Mouse (Mus musculus): ENCODE data around the gene Fam129a. TPM values are rescaled to one million over a fixed set of nuclear protein-coding genes. Genes with fewer than 3 reads are reported as not detected.

Gene Fam129a
- total RNA-seq (2022) = 10 to 100 TPM in 1 of 4 experiments, 1 to 10 TPM in 3; 5.7 to 11.8 (median 7.9) TPM

- DNase-seq (ENCODE audit: low spot score in 2 of 2) = peak; percentile 31 to 61
These were observed at the start of gene Fam129a for GRCm38 (mm10) chr1:151570981-151571837. TSS of gene Fam129a (plus strand) at chr1:151571186.

- no peak for DNase-seq (ENCODE audit: low spot score in 2 of 2)
These were observed 44.3 kb upstream of the Fam129a start for GRCm38 (mm10) chr1:151526701-151527100.

GRCm38 (mm10) chr1:151543796-151544477 lies 27.0 kb upstream of the Fam129a start:
- DNase-seq (ENCODE audit: low spot score in 2 of 2) = no peak

- DNase-seq (ENCODE audit: low spot score in 2 of 2) = no peak
These were observed 26.4 kb upstream of the Fam129a start for GRCm38 (mm10) chr1:151544581-151544980.

GRCm38 (mm10) chr1:151545571-151545970 lies 25.4 kb upstream of the Fam129a start:
- DNase-seq (ENCODE audit: low spot score in 2 of 2) = no peak

GRCm38 (mm10) chr1:151548896-151549610 lies 21.9 kb upstream of the Fam129a start:
- DNase-seq (ENCODE audit: low spot score in 2 of 2) = no peak

- DNase-seq (ENCODE audit: low spot score in 2 of 2) = no peak
These were observed 21.2 kb upstream of the Fam129a start for GRCm38 (mm10) chr1:151549794-151550193.

- no peak for DNase-seq (ENCODE audit: low spot score in 2 of 2)
These were observed 20.2 kb upstream of the Fam129a start for GRCm38 (mm10) chr1:151550587-151551479.

GRCm38 (mm10) chr1:151560536-151560935 lies 10.4 kb upstream of the Fam129a start:
- no peak for DNase-seq (ENCODE audit: low spot score in 2 of 2)

- no peak for DNase-seq (ENCODE audit: low spot score in 2 of 2)
These were observed 7.6 kb upstream of the Fam129a start for GRCm38 (mm10) chr1:151563401-151563800.

GRCm38 (mm10) chr1:151563893-151564292 lies 7.1 kb upstream of the Fam129a start:
- DNase-seq (ENCODE audit: low spot score in 2 of 2) = no peak

GRCm38 (mm10) chr1:151564377-151564776 lies 6.6 kb upstream of the Fam129a start:
- peak; percentile 54 to 62 for DNase-seq (ENCODE audit: low spot score in 2 of 2)

- no peak for DNase-seq (ENCODE audit: low spot score in 2 of 2)
These were observed 2.3 kb upstream of the Fam129a start for GRCm38 (mm10) chr1:151568682-151569081.

GRCm38 (mm10) chr1:151571838-151572578 lies 1.0 kb downstream of the Fam129a start:
- no peak for DNase-seq (ENCODE audit: low spot score in 2 of 2)

GRCm38 (mm10) chr1:151572601-151573320 lies 1.8 kb downstream of the Fam129a start:
- no peak for DNase-seq (ENCODE audit: low spot score in 2 of 2)

GRCm38 (mm10) chr1:151580200-151580982 lies 9.4 kb downstream of the Fam129a start:
- no peak for DNase-seq (ENCODE audit: low spot score in 2 of 2)

- no peak for DNase-seq (ENCODE audit: low spot score in 2 of 2)
These were observed 10.5 kb downstream of the Fam129a start for GRCm38 (mm10) chr1:151581454-151581853.

GRCm38 (mm10) chr1:151581977-151582376 lies 11.0 kb downstream of the Fam129a start:
- no peak for DNase-seq (ENCODE audit: low spot score in 2 of 2)

Measured in gastrocnemius, adult 8-10 months (tissue).